Mouse (Mus musculus): ENCODE data around the gene Pias1. TPM values are rescaled to one million over a fixed set of nuclear protein-coding genes. Genes with fewer than 3 reads are reported as not detected.

Gene Pias1
- polyA plus RNA-seq, 1 experiment from 2014 or later: 41.5 TPM

GRCm38 (mm10) chr9:62990134-62990533 is 2.4 kb upstream of the Pias1 start:
- no peak overlapping the region for H3K4me3 ChIP-seq (ENCODE audit: low read depth, low read length)
- no peaks in the 10 kb centered on the region for H3K36me3 ChIP-seq (ENCODE audit: control insufficient read depth, insufficient read depth, low read length)
- DNase-seq (ENCODE audit: low spot score) (no peak), ATAC-seq (replicated peaks; ENCODE audit: low FRiP score) (no peak)
- H3K9ac ChIP-seq (ENCODE audit: low read depth, low read length): no peak overlapping the region
- no peaks in the 10 kb centered on the region for H3K27me3 ChIP-seq (replicated peaks; ENCODE audit: control insufficient read depth, insufficient read depth, low read length)
- no peaks in the 10 kb centered on the region for H3K4me1 ChIP-seq (replicated peaks; ENCODE audit: control insufficient read depth, insufficient read depth, low read length)
- H3K4me2 ChIP-seq: no peak overlapping the region
- 95% methylated on average over 3 of the region's 3 CpGs for WGBS
- H3K27ac ChIP-seq (ENCODE audit: low read depth, low read length): no peak overlapping the region
- H3K9me3 ChIP-seq (ENCODE audit: control insufficient read depth, low read length): no peaks in the 10 kb centered on the region

DNA sequence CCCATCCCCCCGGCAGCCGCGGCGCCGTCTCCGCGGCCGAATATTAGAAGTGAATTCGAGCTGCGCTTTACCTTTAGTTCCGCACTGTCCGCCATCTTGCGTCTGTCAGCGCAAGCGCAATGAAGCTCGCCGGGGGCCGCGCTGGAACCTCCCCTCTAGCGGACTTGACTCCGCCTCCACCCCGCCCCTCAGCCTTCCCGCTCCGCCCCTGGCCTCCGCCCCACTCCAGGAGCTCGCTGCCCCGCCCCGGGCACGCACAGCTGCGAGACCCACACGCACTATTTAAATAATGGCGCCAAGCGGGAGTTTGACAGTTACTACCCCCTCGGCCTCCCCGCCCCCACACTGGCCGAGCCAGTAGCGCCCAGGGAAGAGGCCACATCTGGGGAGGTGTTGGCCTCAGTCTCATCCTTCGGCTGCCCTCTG is 6.9 kb downstream of the Pias1 start:
- ATAC-seq (replicated peaks; ENCODE audit: low FRiP score): peak; percentile 98
- Histone ChIP-seq H3K27ac (ENCODE audit: low read depth, low read length) (peak overlapping the region; percentile 93), H3K4me1 (replicated peaks; ENCODE audit: control insufficient read depth, insufficient read depth, low read length) (peaks cover 11% of the 10 kb centered on the region), H3K9ac (ENCODE audit: low read depth, low read length) (peak overlapping the region; percentile 95), H3K27me3 (replicated peaks; ENCODE audit: control insufficient read depth, insufficient read depth, low read length) (no peaks in the 10 kb centered on the region), H3K9me3 (ENCODE audit: control insufficient read depth, low read length) (no peaks in the 10 kb centered on the region), H3K36me3 (ENCODE audit: control insufficient read depth, insufficient read depth, low read length) (no peaks in the 10 kb centered on the region), H3K4me2 (peak overlapping the region; percentile 94), H3K4me3 (ENCODE audit: low read depth, low read length) (peak overlapping the region; percentile 97)
- DNase-seq (ENCODE audit: low spot score): peak; percentile 99
- WGBS: 1% methylated on average over 37 of the region's 38 CpGs

DNA sequence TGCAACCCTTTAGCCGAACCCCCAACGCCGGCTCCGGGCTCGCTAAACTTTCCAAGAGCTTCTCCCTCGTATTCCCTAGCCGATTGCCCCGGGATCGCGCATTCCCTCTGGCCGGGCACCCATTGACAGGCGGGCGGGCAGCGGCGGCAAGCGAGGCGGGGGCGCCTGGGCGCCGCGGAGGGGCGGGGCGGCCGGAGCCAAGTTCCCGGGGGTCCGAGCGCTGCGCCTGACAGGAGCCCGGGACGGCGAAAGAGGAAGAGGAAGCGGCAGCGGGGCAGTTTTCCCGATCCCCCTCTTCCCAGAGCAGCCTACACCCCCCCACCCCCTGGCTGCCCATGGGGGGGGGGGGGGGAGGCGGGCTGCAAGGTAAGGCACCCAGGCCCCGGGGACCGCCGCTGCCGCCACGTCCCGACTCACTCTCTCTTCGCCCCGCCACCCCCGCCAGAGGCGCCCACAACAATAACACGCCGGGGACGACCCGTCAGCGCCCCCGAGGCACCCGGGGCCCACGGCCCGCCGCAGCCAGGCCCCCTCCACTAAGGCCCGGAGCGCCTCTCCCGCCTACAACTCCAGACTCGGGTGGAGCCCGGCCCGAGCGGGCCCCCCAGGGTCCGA is 7.5 kb downstream of the Pias1 start:
- H3K9me3 ChIP-seq (ENCODE audit: control insufficient read depth, low read length): no peaks in the 10 kb centered on the region
- DNase-seq (ENCODE audit: low spot score) (peak; percentile 60), ATAC-seq (replicated peaks; ENCODE audit: low FRiP score) (peak; percentile 60)
- peak overlapping the region; percentile 94 for H3K4me2 ChIP-seq
- under 1% methylated on average over 50 of the region's 63 CpGs for WGBS
- H3K4me3 ChIP-seq (ENCODE audit: low read depth, low read length): peak overlapping the region; percentile 97
- peak overlapping the region; percentile 93 for H3K27ac ChIP-seq (ENCODE audit: low read depth, low read length)
- peak overlapping the region; percentile 95 for H3K9ac ChIP-seq (ENCODE audit: low read depth, low read length)
- H3K27me3 ChIP-seq (replicated peaks; ENCODE audit: control insufficient read depth, insufficient read depth, low read length): no peaks in the 10 kb centered on the region
- peaks cover 11% of the 10 kb centered on the region for H3K4me1 ChIP-seq (replicated peaks; ENCODE audit: control insufficient read depth, insufficient read depth, low read length)
- H3K36me3 ChIP-seq (ENCODE audit: control insufficient read depth, insufficient read depth, low read length): no peaks in the 10 kb centered on the region

GRCm38 (mm10) chr9:62979461-62980161 is 8.1 kb downstream of the Pias1 start:
- H3K9me3 ChIP-seq (ENCODE audit: control insufficient read depth, low read length): no peaks in the 10 kb centered on the region
- peak overlapping the region; percentile 94 for H3K4me2 ChIP-seq
- no peak for ATAC-seq (replicated peaks; ENCODE audit: low FRiP score)
- WGBS: 4% methylated on average over 17 of the region's 17 CpGs
- no peak for DNase-seq (ENCODE audit: low spot score)
- H3K27me3 ChIP-seq (replicated peaks; ENCODE audit: control insufficient read depth, insufficient read depth, low read length): no peaks in the 10 kb centered on the region
- H3K9ac ChIP-seq (ENCODE audit: low read depth, low read length): peak overlapping the region; percentile 95
- peak overlapping the region; percentile 97 for H3K4me3 ChIP-seq (ENCODE audit: low read depth, low read length)
- no peaks in the 10 kb centered on the region for H3K36me3 ChIP-seq (ENCODE audit: control insufficient read depth, insufficient read depth, low read length)
- peaks cover 11% of the 10 kb centered on the region for H3K4me1 ChIP-seq (replicated peaks; ENCODE audit: control insufficient read depth, insufficient read depth, low read length)
- no peak overlapping the region for H3K27ac ChIP-seq (ENCODE audit: low read depth, low read length)

DNA sequence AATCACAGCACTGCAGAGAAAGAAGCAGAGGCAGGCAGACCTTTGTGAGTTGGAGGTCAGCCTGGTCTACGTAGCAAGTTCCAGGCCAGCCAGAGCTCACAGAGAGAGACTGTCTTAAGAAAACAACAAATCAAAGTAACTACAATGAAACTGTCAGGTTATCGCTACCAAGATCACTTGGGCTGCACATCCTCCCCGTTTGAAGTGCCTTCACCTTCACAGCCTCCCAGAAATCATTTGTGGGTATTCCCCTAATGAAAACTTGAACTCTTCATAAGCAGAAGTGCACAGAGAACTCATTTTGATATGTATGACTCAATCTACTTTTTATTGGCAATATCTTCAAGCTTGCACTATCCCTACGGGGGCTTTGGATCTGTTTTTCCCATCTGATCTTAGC is 10.6 kb downstream of the Pias1 start:
- 62% methylated on average over 4 of the region's 4 CpGs for WGBS
- no peak overlapping the region for H3K4me3 ChIP-seq (ENCODE audit: low read depth, low read length)
- peaks cover 17% of the 10 kb centered on the region for H3K4me1 ChIP-seq (replicated peaks; ENCODE audit: control insufficient read depth, insufficient read depth, low read length)
- H3K4me2 ChIP-seq: no peak overlapping the region
- no peaks in the 10 kb centered on the region for H3K9me3 ChIP-seq (ENCODE audit: control insufficient read depth, low read length)
- no peaks in the 10 kb centered on the region for H3K27me3 ChIP-seq (replicated peaks; ENCODE audit: control insufficient read depth, insufficient read depth, low read length)
- ATAC-seq (replicated peaks; ENCODE audit: low FRiP score) (no peak), DNase-seq (ENCODE audit: low spot score) (no peak)
- no peaks in the 10 kb centered on the region for H3K36me3 ChIP-seq (ENCODE audit: control insufficient read depth, insufficient read depth, low read length)
- H3K9ac ChIP-seq (ENCODE audit: low read depth, low read length): no peak overlapping the region
- no peak overlapping the region for H3K27ac ChIP-seq (ENCODE audit: low read depth, low read length)

DNA sequence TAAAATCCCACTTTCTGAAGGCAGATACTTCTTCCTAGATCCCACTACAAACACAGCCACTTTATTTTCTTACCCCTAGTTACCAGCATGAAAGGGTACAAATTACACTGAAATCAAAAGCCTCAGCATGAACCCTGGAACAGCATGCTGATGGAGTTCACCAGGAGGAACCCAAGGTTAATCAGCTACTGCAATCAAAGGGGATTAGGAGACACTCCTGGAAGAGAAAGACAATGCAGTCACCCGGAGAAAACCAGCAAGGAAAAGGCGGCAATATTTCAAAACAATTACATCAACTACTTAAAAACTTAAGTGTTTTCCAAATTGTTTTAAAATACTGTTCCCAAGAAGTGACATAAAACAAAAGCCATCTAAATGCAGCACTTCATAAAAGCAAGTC is 11.9 kb downstream of the Pias1 start:
- H3K4me2 ChIP-seq: no peak overlapping the region
- 63% methylated on average over 2 of the region's 2 CpGs for WGBS
- H3K27ac ChIP-seq (ENCODE audit: low read depth, low read length): no peak overlapping the region
- ATAC-seq (replicated peaks; ENCODE audit: low FRiP score) (no peak), DNase-seq (ENCODE audit: low spot score) (no peak)
- H3K27me3 ChIP-seq (replicated peaks; ENCODE audit: control insufficient read depth, insufficient read depth, low read length): no peaks in the 10 kb centered on the region
- H3K9me3 ChIP-seq (ENCODE audit: control insufficient read depth, low read length): no peaks in the 10 kb centered on the region
- peaks cover 17% of the 10 kb centered on the region for H3K4me1 ChIP-seq (replicated peaks; ENCODE audit: control insufficient read depth, insufficient read depth, low read length)
- no peaks in the 10 kb centered on the region for H3K36me3 ChIP-seq (ENCODE audit: control insufficient read depth, insufficient read depth, low read length)
- no peak overlapping the region for H3K4me3 ChIP-seq (ENCODE audit: low read depth, low read length)
- no peak overlapping the region for H3K9ac ChIP-seq (ENCODE audit: low read depth, low read length)

DNA sequence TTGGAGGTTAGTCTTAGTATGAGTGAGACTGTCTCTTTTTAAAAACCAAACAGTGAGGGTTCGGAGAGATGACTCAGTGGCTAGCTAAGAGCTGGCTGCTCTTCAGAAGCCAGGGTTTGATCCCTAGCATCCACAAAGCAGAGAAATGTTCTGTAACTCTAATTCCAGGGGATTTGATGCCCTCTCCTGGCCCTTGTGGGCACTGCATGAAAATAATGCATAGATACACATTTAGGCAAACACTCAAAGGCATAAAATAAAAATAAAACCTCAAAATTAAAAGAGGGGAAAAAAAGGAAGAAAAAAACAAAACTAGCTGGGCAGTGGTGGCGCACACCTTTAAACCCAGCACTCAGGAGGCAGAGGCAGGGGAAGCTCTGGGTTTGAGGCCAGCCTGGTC is 13.3 kb downstream of the Pias1 start:
- Histone ChIP-seq H3K36me3 (ENCODE audit: control insufficient read depth, insufficient read depth, low read length) (no peaks in the 10 kb centered on the region), H3K9me3 (ENCODE audit: control insufficient read depth, low read length) (no peaks in the 10 kb centered on the region), H3K27me3 (replicated peaks; ENCODE audit: control insufficient read depth, insufficient read depth, low read length) (no peaks in the 10 kb centered on the region), H3K27ac (ENCODE audit: low read depth, low read length) (no peak overlapping the region), H3K9ac (ENCODE audit: low read depth, low read length) (no peak overlapping the region), H3K4me2 (no peak overlapping the region), H3K4me3 (ENCODE audit: low read depth, low read length) (no peak overlapping the region), H3K4me1 (replicated peaks; ENCODE audit: control insufficient read depth, insufficient read depth, low read length) (peaks cover 16% of the 10 kb centered on the region)
- DNase-seq (ENCODE audit: low spot score): no peak
- 82% methylated on average over 2 of the region's 2 CpGs for WGBS
- no peak for ATAC-seq (replicated peaks; ENCODE audit: low FRiP score)

DNA sequence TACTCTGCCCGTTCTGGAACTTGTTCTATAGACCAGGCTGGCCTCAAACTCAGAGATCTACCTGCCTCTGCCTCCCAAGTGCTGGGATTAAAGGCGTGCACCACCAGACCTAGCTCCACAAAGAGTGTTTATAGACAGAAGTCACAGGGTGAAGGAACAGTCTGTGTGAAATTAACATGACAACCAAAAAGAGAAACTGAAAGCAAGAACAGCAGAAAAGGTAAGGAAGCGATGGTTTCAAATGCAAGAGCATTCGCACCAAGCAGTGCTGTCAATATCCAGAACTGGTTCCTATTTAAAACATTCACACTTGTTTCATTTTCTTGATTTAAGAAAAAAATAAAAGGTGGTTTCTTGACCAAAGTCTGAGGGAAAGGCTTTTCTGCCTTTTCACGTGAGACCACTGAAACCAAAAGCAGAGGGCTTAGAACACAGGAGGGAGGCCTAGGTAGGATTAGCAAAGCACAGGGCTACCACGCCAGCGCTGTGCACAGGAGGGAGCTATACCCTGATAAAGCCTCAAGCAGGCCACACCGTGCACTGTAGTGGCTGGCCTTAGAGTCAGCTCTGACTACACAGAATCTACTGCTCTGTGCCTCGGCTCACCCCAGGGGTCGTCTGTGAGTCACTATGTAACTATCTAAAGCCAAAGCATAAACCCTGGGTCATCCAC is 15.5 kb downstream of the Pias1 start:
- Histone ChIP-seq H3K9me3 (ENCODE audit: control insufficient read depth, low read length) (no peaks in the 10 kb centered on the region), H3K4me2 (no peak overlapping the region), H3K27ac (ENCODE audit: low read depth, low read length) (no peak overlapping the region), H3K27me3 (replicated peaks; ENCODE audit: control insufficient read depth, insufficient read depth, low read length) (no peaks in the 10 kb centered on the region), H3K4me3 (ENCODE audit: low read depth, low read length) (no peak overlapping the region), H3K9ac (ENCODE audit: low read depth, low read length) (no peak overlapping the region), H3K4me1 (replicated peaks; ENCODE audit: control insufficient read depth, insufficient read depth, low read length) (peaks cover 14% of the 10 kb centered on the region), H3K36me3 (ENCODE audit: control insufficient read depth, insufficient read depth, low read length) (no peaks in the 10 kb centered on the region)
- no peak for DNase-seq (ENCODE audit: low spot score)
- ATAC-seq (replicated peaks; ENCODE audit: low FRiP score): peak; percentile 77
- WGBS: 49% methylated on average over 10 of the region's 10 CpGs

Data from liver, embryonic 11.5 days (tissue).